Mouse (Mus musculus) MEL (cell line): ENCODE measurements around the gene Ptprh. TPM values are rescaled to one million over a fixed set of nuclear protein-coding genes. Genes with fewer than 3 reads are reported as not detected.

Experiments
- DNase-seq: peaks from one replicate; pipeline ENCODE4 v3.0.0; 2011; ENCODE audit warnings: low read depth, low spot score
- H3K27ac ChIP-seq: 2 replicates; pipeline ENCODE4 v1.5.1; 2012; ENCODE audit warnings: low read depth, mild to moderate bottlenecking, control low read depth, low read length, moderate library complexity; ENCODE audit not compliant: control insufficient read depth
- H3K27me3 ChIP-seq, 2 experiments: fragments of 150-350 bp in 1 of 2; sonication (generic) in 1 of 2; 2 replicates each; pipeline ENCODE4 v1.6.1; 2012; ENCODE audit warnings: low read length in 2 of 2, mild to moderate bottlenecking in 2 of 2, improper control_type of control experiment in 1 of 2, moderate library complexity in 1 of 2; ENCODE audit not compliant: insufficient read depth in 2 of 2, control insufficient read depth in 1 of 2
- H3K36me3 ChIP-seq, 2 experiments: 2 replicates each; pipeline ENCODE4 v1.6.1; 2012 to 2014; ENCODE audit warnings: low read length in 2 of 2, improper control_type of control experiment in 1 of 2, inconsistent platforms in 1 of 2, mild to moderate bottlenecking in 1 of 2; ENCODE audit not compliant: insufficient read depth in 2 of 2, control insufficient read depth in 1 of 2
- H3K4me1 ChIP-seq, 2 experiments: fragments of 150-350 bp in 1 of 2; sonication (generic) in 1 of 2; 2 replicates each; pipeline ENCODE4 v1.6.1; 2012; ENCODE audit warnings: low read length in 2 of 2, improper control_type of control experiment in 1 of 2, mild to moderate bottlenecking in 1 of 2; ENCODE audit not compliant: insufficient read depth in 2 of 2, control insufficient read depth in 1 of 2
- H3K4me3 ChIP-seq, 2 experiments: fragments of 150-350 bp in 1 of 2; sonication (generic) in 1 of 2; 2 replicates each; pipeline ENCODE4 v1.5.1; 2012; ENCODE audit warnings: low read depth in 2 of 2, low read length in 2 of 2, mild to moderate bottlenecking in 2 of 2, moderate library complexity in 2 of 2, control low read depth in 1 of 2, improper control_type of control experiment in 1 of 2; ENCODE audit not compliant: control insufficient read depth in 1 of 2, insufficient read depth in 1 of 2
- H3K79me2 ChIP-seq: 2 replicates; pipeline ENCODE4 v1.6.1; 2012; ENCODE audit warnings: mild to moderate bottlenecking, low read length, moderate library complexity; ENCODE audit not compliant: control insufficient read depth, poor library complexity, insufficient read depth
- H3K9ac ChIP-seq: 2 replicates; pipeline ENCODE4 v1.6.1; 2012; ENCODE audit warnings: low read depth, mild to moderate bottlenecking, control low read depth, low read length, moderate library complexity; ENCODE audit not compliant: control insufficient read depth, poor library complexity, severe bottlenecking
- H3K9me3 ChIP-seq: fragments of 150-350 bp; sonication (generic); replicated peaks from 2 replicates; pipeline ENCODE4 v1.6.1; 2012; ENCODE audit warnings: mild to moderate bottlenecking, low read length, improper control_type of control experiment, moderate library complexity; ENCODE audit not compliant: insufficient read depth
- CHD1 ChIP-seq: IDR thresholded peaks from 2 replicates; pipeline ENCODE4 v1.6.1; 2012; ENCODE audit warnings: low read depth, mild to moderate bottlenecking, inconsistent platforms, low read length, improper control_type of control experiment
- CHD2 ChIP-seq: IDR thresholded peaks from 2 replicates; pipeline ENCODE4 v1.6.1; 2011; ENCODE audit warnings: low read length, improper control_type of control experiment
- CTCF ChIP-seq, 3 experiments: IDR thresholded peaks in 2 of 3; conservative IDR thresholded peaks in 1 of 3; 2 replicates each; pipeline ENCODE4 v1.5.1; 2011 to 2012; ENCODE audit warnings: low read length in 3 of 3, low read depth in 2 of 3, mild to moderate bottlenecking in 2 of 3, improper control_type of control experiment in 1 of 3, inconsistent platforms in 1 of 3, mixed read lengths in 1 of 3, moderate library complexity in 1 of 3; ENCODE audit not compliant: control insufficient read depth in 1 of 3, insufficient read depth in 1 of 3, poor library complexity in 1 of 3, severe bottlenecking in 1 of 3
- ELF1 ChIP-seq: IDR thresholded peaks from 2 replicates; pipeline ENCODE4 v1.6.1; 2014; ENCODE audit warnings: low read depth, mild to moderate bottlenecking, inconsistent platforms, low read length, improper control_type of control experiment, moderate library complexity
- GABPA ChIP-seq: IDR thresholded peaks from 2 replicates; pipeline ENCODE4 v1.6.1; 2012; ENCODE audit warnings: low read depth, mild to moderate bottlenecking, inconsistent platforms, low read length, improper control_type of control experiment, moderate library complexity
- GATA1 ChIP-seq: IDR thresholded peaks from 2 replicates; pipeline ENCODE4 v1.6.1; 2011; ENCODE audit warnings: low read depth, low read length, improper control_type of control experiment
- MAZ ChIP-seq: IDR thresholded peaks from 2 replicates; pipeline ENCODE4 v1.6.1; 2012; ENCODE audit warnings: low read depth, mild to moderate bottlenecking, inconsistent platforms, low read length, improper control_type of control experiment
- MXI1 ChIP-seq: IDR thresholded peaks from 2 replicates; pipeline ENCODE4 v1.6.1; 2011; ENCODE audit warnings: mild to moderate bottlenecking, low read depth, low read length, improper control_type of control experiment
- RAD21 ChIP-seq: IDR thresholded peaks from 2 replicates; pipeline ENCODE4 v1.6.1; 2011; ENCODE audit warnings: mild to moderate bottlenecking, low read depth, low read length, improper control_type of control experiment
- SIN3A ChIP-seq: IDR thresholded peaks from 2 replicates; pipeline ENCODE4 v1.6.1; 2012; ENCODE audit warnings: low read length, improper control_type of control experiment, inconsistent platforms
- SMC3 ChIP-seq: IDR thresholded peaks from 2 replicates; pipeline ENCODE4 v1.6.1; 2011; ENCODE audit warnings: low read depth, low read length, improper control_type of control experiment
- TCF12 ChIP-seq: IDR thresholded peaks from 2 replicates; pipeline ENCODE4 v1.6.1; 2014; ENCODE audit warnings: low read depth, mild to moderate bottlenecking, inconsistent platforms, low read length, improper control_type of control experiment, moderate library complexity
- ZC3H11A ChIP-seq: IDR thresholded peaks from 2 replicates; pipeline ENCODE4 v1.6.1; 2012; ENCODE audit warnings: low read depth, mild to moderate bottlenecking, inconsistent platforms, low read length, improper control_type of control experiment
- ZKSCAN1 ChIP-seq: IDR thresholded peaks from 2 replicates; pipeline ENCODE4 v1.6.1; 2012; ENCODE audit warnings: low read depth, mild to moderate bottlenecking, inconsistent platforms, low read length, improper control_type of control experiment, moderate library complexity
- polyA plus RNA-seq, 2 experiments: library from polyadenylated mRNA; stranded (reverse) in 1 of 2; unstranded in 1 of 2; fragments of >175 nt in 1 of 2; fragments of >200 nt in 1 of 2; gene quantifications; 2 replicates each; pipeline versions ENCODE4 v1.2.1 to v1.2.4; 2012; ENCODE audit warnings: low replicate concordance in 2 of 2, low read depth in 1 of 2; ENCODE audit not compliant: insufficient read length in 2 of 2, insufficient read depth in 1 of 2, missing spikeins in 1 of 2
- total RNA-seq: library from RNA; depleted of rRNA; stranded (reverse); fragments of 300-350 nt; gene quantifications from 2 replicates; pipeline ENCODE4 v1.2.3, GENCODE M21; 2012

The Ptprh gene
- total and polyA plus RNA-seq, 3 experiments, result not detected

DNA sequence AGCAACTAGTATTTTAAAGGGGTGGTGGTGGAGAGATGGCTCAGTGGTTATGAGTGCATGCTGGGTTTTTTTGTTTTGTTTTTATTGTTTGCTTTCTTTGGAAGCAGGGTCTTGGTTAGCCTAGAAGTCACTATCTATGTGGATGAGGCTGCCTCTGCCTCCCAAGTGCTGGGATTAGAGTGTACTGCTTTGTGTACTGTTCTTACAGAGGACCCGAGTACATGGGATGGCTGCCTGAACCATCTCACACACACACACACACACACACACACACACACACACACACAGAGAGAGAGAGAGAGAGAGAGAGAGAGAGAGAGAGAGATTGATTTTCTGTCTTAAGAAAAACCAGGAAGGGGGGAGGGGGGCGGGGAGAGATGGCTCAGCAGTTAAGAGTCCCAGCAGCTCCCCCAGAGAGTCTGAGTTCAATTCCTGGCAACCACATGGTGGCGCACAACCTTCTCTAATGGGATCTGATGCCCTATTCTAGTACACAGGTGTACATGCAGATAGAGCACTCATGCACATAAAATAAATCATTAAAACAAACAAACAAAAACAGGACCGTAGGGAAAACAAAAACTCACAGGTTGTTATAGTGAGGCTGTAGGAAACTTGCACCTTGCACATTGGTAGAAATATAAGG lies 19.8 kb upstream of the Ptprh start:
- H3K36me3 ChIP-seq, result peaks cover 0 to 3% of the 10 kb centered on the region in 2 experiments; a peak in 2 of 4 replicates
- TF ChIP-seq GATA1, result no peak
- 0 out of 2 replicates have a peak, but pooled peaks have one; percentile 9 for TF ChIP-seq ELF1
- TF ChIP-seq SMC3, result peak; percentile 82
- peak; percentile 78 for TF ChIP-seq ZC3H11A
- peak; percentile 13; the same call in 1 of the 2 replicates for TF ChIP-seq TCF12
- peak; percentile 77 for TF ChIP-seq RAD21
- peak; percentile 38 to 81 (median 76) for TF ChIP-seq CTCF (IDR thresholded peaks at IDR 0.05 in 2 of 3, conservative IDR thresholded peaks at IDR 0.05 in 1 of 3; ENCODE audit: control insufficient read depth in 1 of 3, insufficient read depth in 1 of 3, low read depth in 2 of 3, low read length in 3 of 3, poor library complexity in 1 of 3, severe bottlenecking in 1 of 3)
- 0 out of 2 replicates have a peak, but pooled peaks have one; percentile 56 for TF ChIP-seq MAZ
- TF ChIP-seq SIN3A, result no peak
- H3K9ac ChIP-seq, result no peak overlapping the region
- H3K27me3 ChIP-seq, result no peaks in the 10 kb centered on the region
- H3K4me1 ChIP-seq, result peaks cover 0 to 9% of the 10 kb centered on the region in 2 experiments; a peak in 2 of 4 replicates
- no peak overlapping the region for H3K27ac ChIP-seq
- peak; percentile 74 for DNase-seq
- H3K9me3 ChIP-seq, result no peaks in the 10 kb centered on the region
- no peak overlapping the region for H3K4me3 ChIP-seq
- no peaks in the 10 kb centered on the region for H3K79me2 ChIP-seq

DNA sequence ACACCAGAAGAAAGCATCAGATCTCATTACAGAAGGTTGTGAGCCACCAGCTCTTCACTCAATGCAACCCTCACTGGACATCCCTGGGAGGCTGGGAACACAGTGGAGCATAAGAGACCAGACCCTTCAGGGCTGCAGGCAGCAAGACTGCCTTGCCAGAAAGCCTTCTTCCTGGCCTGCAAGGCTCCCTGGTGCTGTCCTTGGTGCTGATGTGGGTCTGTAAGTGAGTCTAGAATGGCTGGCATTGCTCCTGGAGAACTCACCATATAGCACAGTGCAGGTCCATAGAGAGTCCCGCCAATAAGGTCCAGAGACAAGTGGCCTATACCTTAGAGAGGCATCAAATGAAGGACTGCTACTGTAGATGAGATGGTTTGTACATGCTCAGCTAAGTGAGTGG lies 16.1 kb upstream of the Ptprh start:
- DNase-seq, result peak; percentile 87
- Histone ChIP-seq H3K9ac (no peak overlapping the region), H3K27ac (no peak overlapping the region), H3K4me3 (no peak overlapping the region), H3K4me1 (no peaks in the 10 kb centered on the region; a peak in 1 of 4 replicates), H3K27me3 (peaks cover 0 to 2% of the 10 kb centered on the region in 2 experiments; a peak in 2 of 4 replicates), H3K79me2 (no peaks in the 10 kb centered on the region), H3K36me3 (no peaks in the 10 kb centered on the region), H3K9me3 (no peaks in the 10 kb centered on the region)
- no peak for TF ChIP-seq ZKSCAN1
- peak; percentile 88 for TF ChIP-seq SIN3A
- TF ChIP-seq CHD1, result no peak
- TF ChIP-seq CHD2, result no peak
- TF ChIP-seq GABPA, result no peak
- peak; percentile 76 for TF ChIP-seq MXI1
